Mouse (Mus musculus): ENCODE results near the gene Baz1b. TPM values are rescaled to one million over a fixed set of nuclear protein-coding genes. Genes with fewer than 3 reads are reported as not detected.

Baz1b gene
- polyA plus RNA-seq, 1 experiment from 2014 or later = 60.6 TPM

DNA sequence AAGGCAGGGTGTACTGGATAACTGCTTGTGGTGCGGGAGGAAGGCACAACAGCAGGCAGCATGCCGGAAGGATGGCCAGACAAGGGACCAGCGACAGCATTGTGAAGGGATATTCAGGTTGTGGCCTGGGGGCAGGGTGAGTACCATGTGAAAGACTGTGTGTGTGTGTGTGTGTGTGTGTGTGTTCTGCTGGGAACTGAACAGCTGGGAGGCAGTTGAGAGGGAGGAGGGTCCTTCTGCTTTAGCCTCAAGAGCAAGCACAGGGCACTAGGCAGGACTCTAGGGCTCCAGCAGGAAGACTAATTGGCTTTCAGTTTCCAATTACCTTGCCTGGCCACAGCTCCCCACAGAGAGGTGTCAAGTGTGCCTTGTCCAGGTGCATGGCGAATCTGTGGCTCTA, 104.1 kb downstream of the Baz1b start:
- no peak overlapping the region for H3K4me2 ChIP-seq
- 69% methylated on average over 4 of the region's 4 CpGs for WGBS
- no peak for DNase-seq (ENCODE audit: low spot score, missing footprints)

DNA sequence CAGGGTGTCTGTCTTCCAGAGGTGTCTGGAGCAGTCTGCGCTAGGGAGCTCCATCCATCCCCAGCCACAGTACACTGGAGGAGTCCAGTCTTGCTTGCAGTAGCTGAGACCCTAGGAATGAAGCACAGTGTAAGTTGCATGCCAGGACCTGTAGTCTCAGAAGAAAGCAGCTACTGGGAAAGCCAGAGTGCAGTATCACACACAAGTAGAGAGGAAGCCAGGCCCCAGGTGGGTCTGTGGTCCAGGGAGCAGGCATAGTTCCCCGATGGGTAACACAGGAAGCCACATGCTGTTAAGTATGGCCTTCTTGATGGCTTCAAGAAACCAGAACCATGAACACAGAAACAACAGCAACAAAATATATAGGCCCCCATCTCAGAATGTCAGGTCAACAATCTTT, 104.9 kb downstream of the Baz1b start:
- no peak overlapping the region for H3K9ac ChIP-seq (ENCODE audit: low read length)
- WGBS = 84% methylated on average over 2 of the region's 2 CpGs
- no peaks in the 10 kb centered on the region for H3K4me1 ChIP-seq (ENCODE audit: control insufficient read depth, insufficient read depth, low read length)
- H3K4me3 ChIP-seq (ENCODE audit: low read depth, low read length) = no peak overlapping the region
- ATAC-seq (ENCODE audit: low FRiP score) (no peak), DNase-seq (ENCODE audit: low spot score, missing footprints) (no peak)
- no peaks in the 10 kb centered on the region for H3K27me3 ChIP-seq (ENCODE audit: control insufficient read depth, insufficient read depth, low read length)
- no peaks in the 10 kb centered on the region for H3K36me3 ChIP-seq (ENCODE audit: control insufficient read depth, insufficient read depth, low read length)
- H3K9me3 ChIP-seq (ENCODE audit: control insufficient read depth, low read length) = no peaks in the 10 kb centered on the region
- H3K4me2 ChIP-seq = no peak overlapping the region
- no peak overlapping the region for H3K27ac ChIP-seq (ENCODE audit: low read depth, low read length)

More for the DNA sequence above, 104.1 kb downstream of the Baz1b start:
- Histone ChIP-seq H3K27me3 (ENCODE audit: control insufficient read depth, insufficient read depth, low read length) (no peaks in the 10 kb centered on the region), H3K9me3 (ENCODE audit: control insufficient read depth, low read length) (no peaks in the 10 kb centered on the region), H3K4me1 (ENCODE audit: control insufficient read depth, insufficient read depth, low read length) (no peaks in the 10 kb centered on the region), H3K27ac (ENCODE audit: low read depth, low read length) (no peak overlapping the region), H3K36me3 (ENCODE audit: control insufficient read depth, insufficient read depth, low read length) (no peaks in the 10 kb centered on the region), H3K4me3 (ENCODE audit: low read depth, low read length) (no peak overlapping the region), H3K9ac (ENCODE audit: low read length) (no peak overlapping the region)
- ATAC-seq (ENCODE audit: low FRiP score) = no peak

Small RNA genes within 50 kb of the gene (microRNA-seq; reads per million reads assigned to microRNA genes)
- not detected for gene Gm25315

Other genes with a start within 250 kb of the Baz1b start
- gene Cldn4, start 240.3 kb upstream of the Baz1b start, polyA plus RNA-seq (2014; fragmentation: Nextera tagmentation; extraction: Ambion mirVana) = 2.5 and 2.7 TPM in 2 replicates
- 0.59 and 1.4 TPM in 2 replicates for gene Cldn3, start 201.1 kb upstream of the Baz1b start, polyA plus RNA-seq (2014; fragmentation: Nextera tagmentation; extraction: Ambion mirVana)
- 37.8 and 41.2 TPM in 2 replicates for gene Abhd11, start 178.1 kb upstream of the Baz1b start, polyA plus RNA-seq (2014; fragmentation: Nextera tagmentation; extraction: Ambion mirVana)
- 16.1 and 17.7 TPM in 2 replicates for gene Stx1a, start 163.8 kb upstream of the Baz1b start, polyA plus RNA-seq (2014; fragmentation: Nextera tagmentation; extraction: Ambion mirVana)
- gene Dnajc30, start 123.1 kb upstream of the Baz1b start, polyA plus RNA-seq (2014; fragmentation: Nextera tagmentation; extraction: Ambion mirVana) = 30.0 and 30.2 TPM in 2 replicates
- 105 and 116 TPM in 2 replicates for gene Bud23, start 122.3 kb upstream of the Baz1b start, polyA plus RNA-seq (2014; fragmentation: Nextera tagmentation; extraction: Ambion mirVana)
- 6.8 and 9.6 TPM in 2 replicates for gene Vps37d, start 109.0 kb upstream of the Baz1b start, polyA plus RNA-seq (2014; fragmentation: Nextera tagmentation; extraction: Ambion mirVana)
- 1.2 and 2.1 TPM in 2 replicates for gene Mlxipl, start 97.4 kb upstream of the Baz1b start, polyA plus RNA-seq (2014; fragmentation: Nextera tagmentation; extraction: Ambion mirVana)
- 20.1 and 21.2 TPM in 2 replicates for gene Tbl2, start 37.6 kb upstream of the Baz1b start, polyA plus RNA-seq (2014; fragmentation: Nextera tagmentation; extraction: Ambion mirVana)
- 39.2 and 42.6 TPM in 2 replicates for gene Bcl7b, start 19.0 kb upstream of the Baz1b start, polyA plus RNA-seq (2014; fragmentation: Nextera tagmentation; extraction: Ambion mirVana)
- 7.6 and 9.9 TPM in 2 replicates for gene Fzd9, start 64.0 kb downstream of the Baz1b start, polyA plus RNA-seq (2014; fragmentation: Nextera tagmentation; extraction: Ambion mirVana)
- gene Fkbp6, start 162.8 kb downstream of the Baz1b start, polyA plus RNA-seq (2014; fragmentation: Nextera tagmentation; extraction: Ambion mirVana) = 0.12 TPM in 1 of 2 replicates, not detected in the other
- gene Trim50, start 166.0 kb downstream of the Baz1b start, polyA plus RNA-seq (2014; fragmentation: Nextera tagmentation; extraction: Ambion mirVana) = not detected in 2 replicates
- gene Nsun5, start 182.7 kb downstream of the Baz1b start, polyA plus RNA-seq (2014; fragmentation: Nextera tagmentation; extraction: Ambion mirVana) = 29.6 and 30.0 TPM in 2 replicates
- gene Pom121, start 207.3 kb downstream of the Baz1b start, polyA plus RNA-seq (2014; fragmentation: Nextera tagmentation; extraction: Ambion mirVana) = 14.4 and 17.2 TPM in 2 replicates